Mouse (Mus musculus) adrenal gland (tissue): Measurements from ENCODE around the gene Gm10974.

Experiments
- intact Hi-C: fragments of 180-260 bp; cut with DNase I; formaldehyde crosslinking; loops from one replicate; pipeline ENCODE4 v1.15.1; 2025

Gm10974 gene

DNA sequence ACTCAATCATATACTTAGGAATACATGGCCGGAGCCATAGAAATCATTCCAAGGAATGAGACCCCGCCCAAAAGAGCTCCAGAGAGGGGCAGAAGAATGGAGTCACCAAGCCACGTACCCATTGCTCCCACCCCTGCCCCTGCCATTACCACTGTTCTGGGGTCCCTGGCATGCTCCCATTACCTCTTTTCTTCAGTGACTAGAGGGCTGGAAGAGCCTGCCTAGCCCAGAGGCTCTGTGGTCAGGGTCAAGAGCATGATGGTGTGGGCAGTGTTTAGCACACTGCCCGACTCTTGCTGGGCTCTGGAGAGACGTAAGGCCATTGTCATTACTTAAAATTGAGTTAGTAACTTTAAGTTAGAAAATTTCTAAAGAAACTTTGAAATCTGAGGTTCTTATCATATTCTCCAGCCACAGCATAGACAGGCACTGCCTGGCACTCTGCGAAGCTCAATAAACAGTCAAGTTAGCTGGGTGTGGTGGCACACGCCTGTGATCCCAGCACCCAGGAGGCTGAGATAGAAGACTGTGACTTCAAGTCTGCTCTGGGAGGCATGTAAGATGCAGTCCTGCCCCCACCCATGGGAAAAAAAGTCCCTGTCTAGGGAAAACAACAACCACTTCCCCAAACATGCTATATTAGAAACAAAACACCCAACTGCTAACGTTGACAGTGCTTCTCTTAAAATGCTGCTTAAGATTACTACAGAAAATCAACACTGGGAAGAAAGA lies 9.7 kb upstream of the Gm10974 start:
- intact Hi-C loops = no loop called here

DNA sequence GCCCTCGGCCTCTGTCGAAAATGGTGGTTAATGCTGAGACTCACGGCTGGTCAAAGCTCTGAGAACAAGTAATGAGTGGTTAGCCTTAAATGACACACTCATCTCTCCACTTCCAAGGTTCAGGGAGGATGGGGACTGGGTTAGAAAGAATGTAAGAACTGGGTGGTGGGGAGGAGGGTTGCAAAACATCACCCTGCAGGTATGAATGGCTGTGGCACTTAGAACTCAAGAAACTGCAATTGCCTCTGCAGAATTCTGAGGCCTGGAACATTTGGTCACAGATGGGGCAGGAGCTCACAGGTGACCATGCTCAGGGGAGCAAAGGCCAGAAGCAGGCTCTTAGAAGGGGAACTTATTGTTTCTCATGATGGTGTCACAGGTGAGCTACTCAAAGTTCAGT lies 7.2 kb upstream of the Gm10974 start:
- intact Hi-C loops = no loop called here

DNA sequence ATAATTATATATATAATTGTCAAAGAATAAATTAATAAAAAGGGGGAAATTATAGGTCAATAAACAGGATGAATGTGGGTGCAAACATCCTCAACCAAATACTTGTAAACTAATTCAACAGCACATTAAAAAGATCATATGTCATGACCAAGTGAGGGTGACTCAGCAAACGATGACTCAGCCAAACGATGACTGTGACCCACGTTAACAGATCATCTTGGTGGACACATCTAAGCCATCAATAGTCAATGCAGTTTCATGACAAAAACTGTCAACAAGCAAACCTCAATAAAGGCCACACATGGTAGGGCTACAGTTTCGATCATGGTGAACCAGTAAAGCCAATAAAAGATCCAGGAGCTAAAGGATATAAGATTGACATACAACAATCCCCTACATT lies 6.7 kb upstream of the Gm10974 start:
- intact Hi-C loops = no loop called here

DNA sequence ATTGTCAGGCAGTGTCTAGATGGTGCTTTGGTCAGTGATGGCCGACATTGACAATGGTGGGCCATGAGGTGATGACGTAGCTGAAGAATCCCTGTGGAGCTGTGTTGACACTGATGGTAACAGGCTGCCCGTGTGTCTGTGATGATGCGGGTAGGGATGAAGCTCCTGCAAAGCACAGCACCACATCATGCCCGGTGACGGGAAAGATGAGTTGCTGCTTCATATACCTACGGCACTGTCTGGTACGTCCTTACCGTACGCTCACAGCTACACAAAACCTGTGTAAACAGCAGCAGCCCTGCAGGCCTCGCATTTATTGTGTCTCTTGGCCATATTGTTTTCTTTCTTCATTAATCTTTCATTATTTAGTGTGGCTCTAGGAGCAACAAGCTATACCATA lies 1.2 kb upstream of the Gm10974 start:
- intact Hi-C loops = no loop called here

DNA sequence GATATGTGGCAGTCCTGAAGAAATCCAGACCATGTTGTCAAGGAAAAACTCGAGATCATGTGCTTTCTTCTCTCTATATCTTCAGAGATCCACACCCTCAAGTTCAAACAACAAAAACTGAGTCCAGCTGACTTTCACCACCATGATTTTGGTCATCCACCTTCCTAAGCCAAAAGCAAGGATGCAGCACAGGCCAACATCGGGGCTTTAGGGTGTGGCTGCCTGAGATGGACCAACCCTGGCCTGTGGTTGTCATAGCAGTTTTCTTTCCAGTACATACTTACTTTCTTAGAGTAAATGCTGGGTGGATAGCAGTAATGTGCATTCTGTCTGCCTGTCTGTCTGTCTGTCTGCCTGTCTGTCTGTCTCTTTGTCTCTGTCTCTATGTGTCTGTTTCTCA lies 294 bp upstream of the Gm10974 start:
- intact Hi-C loops = no loop called here

DNA sequence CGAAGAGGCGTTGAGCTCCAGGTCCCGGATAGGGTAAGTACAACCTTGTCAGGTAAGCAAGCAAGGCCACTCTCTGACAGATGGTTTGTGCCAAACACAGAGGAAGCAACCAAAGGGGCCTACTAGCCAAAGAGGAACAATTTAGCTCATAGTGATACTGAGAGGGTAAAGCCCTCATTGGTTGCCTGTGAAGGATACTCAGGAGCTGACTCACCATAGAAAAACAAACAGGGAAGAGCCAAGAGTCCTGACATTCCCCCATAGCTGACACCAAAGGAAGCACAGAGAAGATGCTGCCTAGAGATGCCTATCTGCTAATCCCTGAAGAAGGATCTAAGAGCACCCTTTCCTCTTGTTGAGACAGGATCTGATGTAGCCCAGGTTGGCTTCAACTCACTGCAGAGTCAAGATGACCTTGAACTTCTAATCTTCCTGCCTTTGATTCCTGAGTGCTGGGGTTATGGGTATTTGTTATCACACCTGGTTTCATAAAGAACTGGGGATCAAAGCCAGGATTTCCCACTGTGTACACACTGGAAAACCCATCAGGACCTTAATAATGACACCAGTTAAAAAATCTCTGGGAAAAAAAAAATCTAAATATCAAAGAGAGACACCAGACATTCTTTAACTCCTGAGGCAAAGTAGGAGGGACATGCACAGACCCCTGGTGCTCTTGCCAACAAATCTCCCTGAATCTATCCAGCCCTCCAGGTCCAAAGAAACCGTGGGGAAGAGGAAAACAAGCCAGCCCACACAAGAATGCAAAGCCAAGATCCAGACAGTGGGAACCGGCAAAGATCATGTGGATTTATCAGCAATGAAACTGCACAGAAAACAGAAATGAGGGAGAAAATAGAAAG lies 3.6 kb downstream of the Gm10974 start:
- intact Hi-C loops = no loop called here

DNA sequence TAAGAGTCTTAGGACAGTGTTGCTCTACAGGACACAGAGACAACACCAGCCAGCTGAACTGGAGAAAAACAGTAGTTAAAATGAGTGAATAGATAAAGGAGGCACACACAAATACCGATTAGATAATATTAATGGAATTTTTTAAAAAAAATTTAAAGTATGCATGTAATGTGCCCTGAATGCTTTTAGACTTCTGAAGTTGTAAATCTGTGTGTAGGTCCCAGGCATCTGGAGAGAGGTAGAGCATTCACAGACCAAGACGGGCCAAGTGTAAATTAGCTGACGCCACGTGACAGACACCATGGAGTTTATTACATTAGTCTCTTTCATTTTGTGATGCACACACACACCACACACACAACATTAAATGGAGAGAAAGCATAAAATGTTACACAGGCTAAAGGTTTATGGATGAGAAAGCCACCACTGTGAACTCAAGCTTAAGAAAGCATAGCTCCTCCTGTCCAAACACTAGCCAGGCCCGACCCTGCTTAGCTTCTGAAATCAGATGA lies 4.3 kb downstream of the Gm10974 start:
- intact Hi-C loops = no loop called here

DNA sequence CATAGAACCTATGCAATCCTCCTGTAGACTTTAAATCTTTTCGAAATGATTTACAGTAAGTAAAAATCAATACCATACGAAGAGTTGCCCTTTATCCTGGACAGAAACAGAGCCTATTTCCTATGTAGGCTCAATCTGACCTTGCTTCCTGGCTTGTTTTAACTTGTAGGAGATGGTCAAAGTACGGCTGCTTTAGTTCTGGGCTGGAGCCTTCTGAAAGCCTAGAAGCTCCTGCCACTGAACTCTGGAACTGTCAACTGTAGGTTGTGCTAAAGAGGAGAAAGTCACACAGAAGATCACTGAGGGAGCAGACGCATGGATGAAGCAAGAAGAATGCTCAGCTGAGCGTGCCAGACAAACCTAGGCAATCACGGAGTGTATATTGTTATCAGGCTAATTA lies 5.3 kb downstream of the Gm10974 start:
- intact Hi-C loops = no loop called here

DNA sequence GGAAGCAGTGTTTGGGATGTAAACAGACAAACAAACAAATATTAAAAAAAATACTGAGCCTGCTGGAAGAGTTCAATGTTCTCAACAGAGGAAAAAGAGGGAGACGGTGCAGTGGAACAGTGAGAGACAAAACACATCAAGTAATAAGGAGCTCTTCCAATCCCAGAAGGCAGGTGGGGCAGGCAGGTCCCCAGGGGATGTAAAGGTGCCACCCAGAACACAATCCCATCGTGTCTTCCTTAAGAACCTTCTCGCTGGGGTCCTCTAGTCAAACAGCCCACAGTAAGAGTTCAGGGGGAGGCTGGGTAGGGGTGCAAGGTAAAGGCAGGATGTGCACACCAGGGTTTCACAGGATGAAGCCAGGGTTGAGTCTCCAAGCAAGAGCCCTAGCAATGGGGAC lies 7.7 kb downstream of the Gm10974 start:
- intact Hi-C loops = no loop called here

DNA sequence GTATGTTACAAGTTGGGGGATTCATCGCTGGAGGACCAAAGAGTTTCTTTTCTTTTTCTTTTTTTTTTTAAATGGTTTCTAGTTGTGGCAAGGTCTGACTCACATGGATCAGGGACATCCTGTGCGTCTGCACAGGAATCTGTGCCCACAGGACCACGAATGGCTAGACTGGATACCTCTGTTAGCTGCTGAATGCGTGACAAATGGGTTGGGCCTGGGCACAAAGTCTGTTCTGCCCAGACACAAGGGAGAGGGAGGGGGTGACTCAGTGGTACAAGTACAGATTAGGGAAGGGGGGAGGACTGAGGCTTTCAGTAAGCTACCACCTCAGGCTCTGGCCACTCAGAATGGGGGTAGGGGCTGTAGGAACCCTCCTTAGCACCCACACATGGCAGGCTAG lies 10.0 kb downstream of the Gm10974 start:
- intact Hi-C loops = no loop called here

DNA sequence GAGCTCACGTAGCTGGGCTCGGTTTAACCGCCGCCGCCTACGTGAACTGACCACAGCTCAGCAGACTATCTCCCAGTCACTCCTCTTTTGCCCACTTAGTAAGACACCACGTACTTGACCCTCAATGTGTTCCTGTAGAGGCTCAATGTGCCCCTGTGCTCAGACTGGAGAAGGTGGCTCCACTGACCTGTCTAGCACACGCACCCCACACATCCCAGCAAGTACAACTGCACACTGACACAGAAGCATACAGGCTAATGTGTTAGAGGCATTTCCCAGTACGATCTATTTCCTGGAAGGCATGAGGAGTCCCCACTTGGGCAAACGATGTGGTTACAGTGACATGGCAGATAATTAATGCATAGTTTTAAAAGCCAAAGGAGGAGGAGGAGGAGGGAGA lies 10.9 kb downstream of the Gm10974 start:
- intact Hi-C loops = no loop called here

DNA sequence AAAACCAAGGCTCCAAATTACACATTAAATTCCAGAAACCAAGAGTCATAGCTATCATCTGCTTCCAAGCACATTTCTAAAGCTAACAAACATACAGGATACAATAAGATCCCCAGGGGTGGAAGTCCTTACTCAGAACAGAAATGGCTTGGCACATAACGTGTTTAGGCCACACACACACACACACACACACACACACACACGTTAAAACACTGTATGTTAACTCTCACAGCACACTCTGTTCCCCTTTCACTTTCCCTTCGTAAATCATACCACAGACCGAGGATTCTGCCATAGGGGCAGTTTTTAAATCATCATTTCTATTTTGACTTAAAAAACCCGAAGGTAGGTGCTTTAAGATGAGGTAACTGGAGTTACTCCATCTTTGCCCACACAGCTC lies 18.5 kb downstream of the Gm10974 start:
- intact Hi-C loops = no loop called here

DNA sequence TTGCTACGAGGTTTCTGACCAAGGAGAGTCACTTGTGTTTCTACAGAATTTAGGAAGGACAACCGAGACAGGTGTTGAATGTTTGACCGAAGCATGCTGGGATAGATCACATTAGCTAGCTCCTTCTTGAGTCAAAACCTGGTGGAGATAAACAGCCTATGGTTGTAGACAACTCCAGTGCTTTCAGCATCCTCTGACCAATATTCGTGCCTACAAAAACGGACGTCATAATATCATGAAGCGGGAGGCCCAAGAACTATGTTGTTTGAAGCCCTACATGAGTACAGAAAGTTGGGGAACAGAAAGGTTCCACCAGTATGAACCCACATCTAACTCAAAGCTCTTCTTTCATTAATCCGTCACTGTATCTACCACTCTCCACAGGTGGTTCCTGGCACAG lies 19.2 kb downstream of the Gm10974 start:
- intact Hi-C loops = loop anchor here (5.0 kb wide), 1 partner anchor 43 kb away; no protein-coding TSS in a partner anchor

DNA sequence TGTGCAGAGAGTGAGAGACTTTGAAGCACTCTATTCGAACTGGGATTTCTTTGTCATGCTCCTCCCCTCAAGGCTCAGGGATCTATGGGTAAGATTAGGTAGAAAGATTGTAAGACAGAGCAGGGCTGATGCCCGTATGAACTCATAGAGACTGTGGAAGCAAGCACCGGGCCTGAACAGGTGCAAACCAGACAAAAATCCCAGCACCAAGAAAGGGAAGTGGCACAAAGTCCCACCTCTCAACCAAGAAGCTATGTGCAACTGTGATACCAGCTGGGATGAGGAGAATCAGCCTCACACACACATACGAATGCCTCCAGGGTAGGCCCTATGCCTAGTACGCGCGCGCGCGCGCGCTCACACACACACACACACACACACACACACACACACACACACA lies 20.1 kb downstream of the Gm10974 start:
- intact Hi-C loops = loop anchor here (5.0 kb wide), 1 partner anchor 44 kb away; no protein-coding TSS in a partner anchor

DNA sequence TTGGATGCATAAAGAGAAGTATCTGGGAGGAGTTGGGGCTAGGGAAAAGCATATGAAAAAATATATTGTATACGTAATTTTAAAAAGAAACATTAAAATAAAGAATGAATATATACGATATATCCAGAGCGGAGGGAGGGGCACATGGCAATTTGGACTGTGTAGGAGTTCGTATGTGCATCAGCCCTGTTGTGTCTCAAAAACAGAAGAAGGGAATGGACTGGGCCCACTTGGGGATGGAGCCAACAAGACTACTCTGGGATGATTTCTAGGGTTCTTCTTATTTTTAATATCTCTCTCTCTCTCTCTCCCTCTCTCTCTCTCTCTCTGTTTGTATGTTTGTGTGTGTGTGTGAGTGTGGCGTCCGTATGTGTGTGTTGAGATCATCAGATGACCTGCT lies 20.7 kb downstream of the Gm10974 start:
- intact Hi-C loops = loop anchor here (5.0 kb wide), 1 partner anchor 44 kb away; no protein-coding TSS in a partner anchor

DNA sequence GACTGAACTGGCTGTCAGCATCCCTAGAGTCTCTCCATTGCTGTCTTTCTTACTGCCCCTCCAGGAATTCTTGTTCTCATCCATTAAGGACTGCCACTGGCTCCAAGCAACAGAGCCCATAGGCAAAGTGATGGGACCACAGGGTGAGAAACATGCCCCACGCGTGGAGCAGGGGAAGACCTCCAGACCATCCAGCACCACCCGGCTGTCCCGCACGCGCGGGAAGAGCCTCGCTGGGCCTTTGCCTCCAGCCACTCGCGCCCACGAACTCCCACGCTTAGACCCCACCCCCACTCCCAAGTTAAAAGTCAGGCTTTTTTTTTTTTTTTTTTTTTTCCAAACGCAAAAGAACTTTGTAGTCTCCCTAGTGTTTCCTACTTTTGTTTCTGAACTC lies 21.7 kb downstream of the Gm10974 start:
- intact Hi-C loops = loop anchor here (5.0 kb wide), 1 partner anchor 45 kb away; no protein-coding TSS in a partner anchor

DNA sequence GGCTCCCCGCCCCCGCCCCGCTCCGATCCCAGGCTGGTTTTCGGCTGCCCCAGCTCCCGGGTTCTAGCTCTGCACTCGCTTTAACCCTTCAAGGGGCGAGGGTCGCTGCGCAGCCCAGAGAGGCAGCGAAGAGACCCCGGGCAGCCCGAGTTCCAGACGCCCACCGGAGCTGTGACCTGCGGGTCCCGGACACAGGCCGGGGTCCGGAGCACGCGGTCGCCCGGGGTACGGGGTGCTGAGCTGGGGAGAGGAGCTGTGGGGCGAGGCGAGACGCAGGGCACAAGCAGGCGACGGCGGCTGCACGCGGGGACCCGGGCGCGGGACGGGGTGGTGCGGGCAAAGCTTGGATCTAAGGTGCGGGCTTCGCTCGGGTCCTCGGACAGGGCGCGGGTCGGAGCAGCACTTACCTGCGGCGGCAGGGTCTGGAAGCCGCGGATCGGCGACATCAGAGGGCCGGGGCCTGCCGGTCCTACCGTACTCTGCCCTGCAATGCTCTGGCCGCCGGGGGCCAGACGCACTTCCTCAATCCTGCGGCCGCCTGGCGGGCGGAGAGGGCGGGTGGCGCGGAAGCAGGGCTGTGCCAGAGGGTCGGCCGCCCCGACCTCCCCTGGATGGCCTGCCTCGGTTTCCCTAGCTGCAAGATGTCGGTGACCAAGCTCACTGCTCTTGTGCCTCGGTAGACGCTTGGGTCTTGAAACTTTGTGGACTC lies 22.3 kb downstream of the Gm10974 start, which contains the start of gene Lrrk1:
Lrrk1 (minus strand) TSS at position 538 of the 709 bp plus-strand sequence.
- intact Hi-C loops = loop anchor here (2.0 to 5.0 kb wide), 2 partner anchors 46 to 77 kb away; no protein-coding TSS in a partner anchor

DNA sequence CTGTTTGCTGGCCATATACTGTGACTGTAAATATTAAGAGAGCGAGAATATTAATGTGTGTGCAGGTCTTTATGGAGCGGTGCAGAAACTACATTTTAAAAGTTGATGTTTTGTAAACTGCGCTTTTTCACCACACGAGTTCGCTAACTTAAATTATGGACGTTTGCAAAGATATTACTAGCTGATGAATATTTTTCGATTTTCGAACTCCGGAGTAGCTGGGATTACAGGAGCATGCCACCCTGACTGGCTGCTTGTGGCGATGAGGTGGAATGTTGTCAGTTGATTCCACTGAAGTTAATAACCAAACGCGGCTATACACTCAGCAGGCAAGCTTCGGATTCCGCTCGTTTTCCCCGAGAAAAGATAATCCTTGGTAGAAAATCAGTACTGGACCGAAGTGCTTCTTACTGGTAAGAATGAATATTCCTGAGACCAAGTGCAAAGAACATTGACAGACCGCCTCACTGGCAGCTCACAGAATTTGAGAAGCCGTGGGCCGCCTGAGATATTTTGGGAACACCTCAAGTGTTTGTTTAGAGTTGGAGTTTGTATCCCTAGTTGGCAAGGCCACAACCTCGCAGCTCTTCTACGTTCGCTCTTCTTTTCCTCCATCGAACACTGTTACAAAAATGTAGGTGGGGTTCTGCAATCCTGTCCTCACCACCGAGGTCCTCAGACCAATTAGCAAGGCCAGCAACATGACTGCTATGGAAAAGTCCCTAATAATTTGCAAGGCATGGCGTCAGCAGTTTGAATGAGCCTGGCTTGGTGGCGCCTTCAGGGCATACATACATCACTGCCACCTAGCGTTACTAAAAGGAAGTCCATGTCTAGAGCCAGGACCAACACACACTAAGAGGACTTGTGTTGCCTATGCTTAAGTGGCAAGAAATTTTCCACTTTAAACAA lies 23.2 kb downstream of the Gm10974 start:
- intact Hi-C loops = loop anchor here (2.0 to 5.0 kb wide), 2 partner anchors 47 to 78 kb away; no protein-coding TSS in a partner anchor

DNA sequence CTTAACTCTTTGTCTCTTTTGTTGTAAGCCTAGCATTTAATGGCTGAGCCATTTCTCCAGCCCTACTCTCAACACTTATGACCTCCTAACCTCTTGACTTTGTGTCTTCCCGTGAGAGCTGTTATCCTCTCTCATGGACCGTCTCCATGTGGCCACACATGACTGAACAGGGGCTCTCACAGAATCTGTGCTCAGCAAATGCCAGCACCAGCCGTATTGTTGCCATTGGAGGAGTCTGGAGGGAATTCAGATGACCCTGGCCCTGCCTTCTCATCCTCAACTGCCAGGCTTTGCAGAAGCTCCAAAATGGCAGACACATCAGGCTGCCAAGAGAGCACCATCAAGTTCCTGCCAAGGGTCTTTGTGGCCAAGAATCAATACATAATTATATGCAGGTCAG lies 31.6 kb downstream of the Gm10974 start:
- intact Hi-C loops = no loop called here

DNA sequence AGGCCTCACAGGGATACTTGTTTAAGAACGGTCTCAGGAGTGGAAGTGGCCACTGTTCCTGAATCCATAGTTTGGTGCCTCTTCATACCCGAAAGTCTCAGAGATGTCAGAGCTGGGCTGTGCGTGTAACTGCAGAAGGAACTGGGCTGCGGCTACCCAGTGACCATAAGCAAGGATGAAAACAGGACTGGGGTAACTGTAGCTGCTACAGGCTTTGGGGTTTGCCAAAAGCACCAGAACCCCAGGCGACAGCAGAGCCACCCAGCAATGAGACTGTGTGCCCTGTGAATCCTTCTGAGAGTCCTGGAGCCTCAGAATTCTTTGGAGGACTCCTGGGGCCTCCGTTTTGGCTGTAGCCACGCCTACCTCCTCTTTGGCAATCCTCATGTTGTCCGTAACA lies 35.9 kb downstream of the Gm10974 start:
- intact Hi-C loops = no loop called here
